Mouse (Mus musculus): ENCODE data around the gene Macrod2. TPM values are rescaled to one million over a fixed set of nuclear protein-coding genes. Genes with fewer than 3 reads are reported as not detected.

Macrod2 gene
- polyA plus RNA-seq, 1 experiment = not detected

GRCm38 (mm10) chr2:141878473-141878872 is 1483.4 kb downstream of the Macrod2 start:
- no peaks in the 10 kb centered on the region for H3K4me1 ChIP-seq (ENCODE audit: control insufficient read depth, insufficient read depth, low read length)
- no peak for TF ChIP-seq POLR2A (IDR thresholded peaks at IDR 0.05; ENCODE audit: insufficient read depth, low read depth, low read length)
- TF ChIP-seq CTCF (IDR thresholded peaks at IDR 0.05; ENCODE audit: insufficient read depth, low read depth, low read length) = no peak
- 97% methylated on average over 1 of the region's 1 CpGs for WGBS
- no peak overlapping the region for H3K4me3 ChIP-seq (ENCODE audit: insufficient read depth, low read depth, low read length)
- no peak overlapping the region for H3K27ac ChIP-seq (ENCODE audit: insufficient read depth, low read depth, low read length)

- no peaks in the 10 kb centered on the region for H3K4me1 ChIP-seq (ENCODE audit: control insufficient read depth, insufficient read depth, low read length)
- H3K27ac ChIP-seq (ENCODE audit: insufficient read depth, low read depth, low read length) = no peak overlapping the region
- 76% methylated on average over 9 of the region's 9 CpGs for WGBS
- H3K4me3 ChIP-seq (ENCODE audit: insufficient read depth, low read depth, low read length) = no peak overlapping the region
- TF ChIP-seq POLR2A (IDR thresholded peaks at IDR 0.05; ENCODE audit: insufficient read depth, low read depth, low read length) (no peak), CTCF (IDR thresholded peaks at IDR 0.05; ENCODE audit: insufficient read depth, low read depth, low read length) (no peak)
Measured at GRCm38 (mm10) chr2:141879711-141880110, 1484.6 kb downstream of the Macrod2 start.

GRCm38 (mm10) chr2:141886694-141887474 is 1491.8 kb downstream of the Macrod2 start:
- WGBS = 83% methylated on average over 11 of the region's 11 CpGs
- H3K4me1 ChIP-seq (ENCODE audit: control insufficient read depth, insufficient read depth, low read length) = no peaks in the 10 kb centered on the region
- no peak for TF ChIP-seq POLR2A (IDR thresholded peaks at IDR 0.05; ENCODE audit: insufficient read depth, low read depth, low read length)
- no peak for TF ChIP-seq CTCF (IDR thresholded peaks at IDR 0.05; ENCODE audit: insufficient read depth, low read depth, low read length)
- H3K27ac ChIP-seq (ENCODE audit: insufficient read depth, low read depth, low read length) = no peak overlapping the region
- H3K4me3 ChIP-seq (ENCODE audit: insufficient read depth, low read depth, low read length) = no peak overlapping the region

GRCm38 (mm10) chr2:141889497-141889896 is 1494.4 kb downstream of the Macrod2 start:
- TF ChIP-seq POLR2A (IDR thresholded peaks at IDR 0.05; ENCODE audit: insufficient read depth, low read depth, low read length) (no peak), CTCF (IDR thresholded peaks at IDR 0.05; ENCODE audit: insufficient read depth, low read depth, low read length) (no peak)
- Histone ChIP-seq H3K4me1 (ENCODE audit: control insufficient read depth, insufficient read depth, low read length) (no peaks in the 10 kb centered on the region), H3K4me3 (ENCODE audit: insufficient read depth, low read depth, low read length) (no peak overlapping the region), H3K27ac (ENCODE audit: insufficient read depth, low read depth, low read length) (no peak overlapping the region)
- WGBS = 75% methylated on average over 2 of the region's 2 CpGs

GRCm38 (mm10) chr2:141897951-141898350 is 1502.8 kb downstream of the Macrod2 start:
- H3K27ac ChIP-seq (ENCODE audit: insufficient read depth, low read depth, low read length) = no peak overlapping the region
- H3K4me1 ChIP-seq (ENCODE audit: control insufficient read depth, insufficient read depth, low read length) = no peaks in the 10 kb centered on the region
- TF ChIP-seq POLR2A (IDR thresholded peaks at IDR 0.05; ENCODE audit: insufficient read depth, low read depth, low read length) = no peak
- no peak for TF ChIP-seq CTCF (IDR thresholded peaks at IDR 0.05; ENCODE audit: insufficient read depth, low read depth, low read length)
- no peak overlapping the region for H3K4me3 ChIP-seq (ENCODE audit: insufficient read depth, low read depth, low read length)

GRCm38 (mm10) chr2:141911831-141912447 is 1516.8 kb downstream of the Macrod2 start:
- Histone ChIP-seq H3K27ac (ENCODE audit: insufficient read depth, low read depth, low read length) (no peak overlapping the region), H3K4me3 (ENCODE audit: insufficient read depth, low read depth, low read length) (no peak overlapping the region), H3K4me1 (ENCODE audit: control insufficient read depth, insufficient read depth, low read length) (no peaks in the 10 kb centered on the region)
- TF ChIP-seq CTCF (IDR thresholded peaks at IDR 0.05; ENCODE audit: insufficient read depth, low read depth, low read length) (no peak), POLR2A (IDR thresholded peaks at IDR 0.05; ENCODE audit: insufficient read depth, low read depth, low read length) (no peak)
- WGBS = 68% methylated on average over 6 of the region's 6 CpGs

GRCm38 (mm10) chr2:141913486-141913885 is 1518.4 kb downstream of the Macrod2 start:
- TF ChIP-seq POLR2A (IDR thresholded peaks at IDR 0.05; ENCODE audit: insufficient read depth, low read depth, low read length) (no peak), CTCF (IDR thresholded peaks at IDR 0.05; ENCODE audit: insufficient read depth, low read depth, low read length) (no peak)
- H3K27ac ChIP-seq (ENCODE audit: insufficient read depth, low read depth, low read length) = no peak overlapping the region
- H3K4me3 ChIP-seq (ENCODE audit: insufficient read depth, low read depth, low read length) = no peak overlapping the region
- WGBS = 39% methylated on average over 3 of the region's 3 CpGs
- no peaks in the 10 kb centered on the region for H3K4me1 ChIP-seq (ENCODE audit: control insufficient read depth, insufficient read depth, low read length)

GRCm38 (mm10) chr2:141913894-141914293 is 1518.8 kb downstream of the Macrod2 start:
- Histone ChIP-seq H3K27ac (ENCODE audit: insufficient read depth, low read depth, low read length) (no peak overlapping the region), H3K4me3 (ENCODE audit: insufficient read depth, low read depth, low read length) (no peak overlapping the region), H3K4me1 (ENCODE audit: control insufficient read depth, insufficient read depth, low read length) (no peaks in the 10 kb centered on the region)
- WGBS = 31% methylated on average over 6 of the region's 6 CpGs
- TF ChIP-seq POLR2A (IDR thresholded peaks at IDR 0.05; ENCODE audit: insufficient read depth, low read depth, low read length) = no peak
- TF ChIP-seq CTCF (IDR thresholded peaks at IDR 0.05; ENCODE audit: insufficient read depth, low read depth, low read length) = no peak

GRCm38 (mm10) chr2:141920377-141920992 is 1525.4 kb downstream of the Macrod2 start:
- no peaks in the 10 kb centered on the region for H3K4me1 ChIP-seq (ENCODE audit: control insufficient read depth, insufficient read depth, low read length)
- H3K4me3 ChIP-seq (ENCODE audit: insufficient read depth, low read depth, low read length) = no peak overlapping the region
- TF ChIP-seq POLR2A (IDR thresholded peaks at IDR 0.05; ENCODE audit: insufficient read depth, low read depth, low read length) (no peak), CTCF (IDR thresholded peaks at IDR 0.05; ENCODE audit: insufficient read depth, low read depth, low read length) (no peak)
- WGBS = 86% methylated on average over 2 of the region's 2 CpGs
- H3K27ac ChIP-seq (ENCODE audit: insufficient read depth, low read depth, low read length) = no peak overlapping the region
